Mouse (Mus musculus): Measurements from ENCODE around the gene Pde7b. TPM values are rescaled to one million over a fixed set of nuclear protein-coding genes. Genes with fewer than 3 reads are reported as not detected.
A peak's percentile ranks its signal among the peaks of the same experiment; 100 is the strongest.
"Not testable (repeated sequence)": the region's sequence is repeated elsewhere in the genome, so short reads cannot be mapped to it uniquely, and the experiment has no call there.

Gene Pde7b
- polyA plus RNA-seq, 1 experiment from 2014 or later, result 14.4 TPM

DNA sequence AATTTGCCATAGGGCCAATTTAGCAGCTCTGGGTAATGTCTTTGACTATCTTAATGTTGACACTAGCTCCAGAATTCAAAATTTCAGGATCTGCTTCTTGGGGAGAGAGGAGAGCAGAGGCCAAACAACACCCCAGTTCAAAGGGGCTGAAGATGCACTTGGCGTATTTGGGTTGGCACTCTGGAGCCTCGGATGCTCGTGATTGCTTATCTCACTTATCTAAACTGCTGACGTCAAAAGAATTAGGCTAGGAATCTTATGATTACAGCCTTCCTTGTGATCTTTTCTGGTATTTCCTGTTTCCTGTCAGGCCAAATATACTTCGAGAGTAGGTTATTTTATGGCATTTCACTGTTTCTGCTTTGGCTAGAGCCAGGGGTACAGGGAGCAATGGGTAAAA, 191.1 kb downstream of the Pde7b start:
- 25% methylated on average over 5 of the region's 5 CpGs for WGBS
- Histone ChIP-seq H3K27ac (no peak overlapping the region), H3K36me3 (no peaks in the 10 kb centered on the region), H3K4me2 (replicated peaks) (no peak overlapping the region), H3K4me1 (peaks cover 13% of the 10 kb centered on the region; the same call in 1 of the 2 replicates), H3K4me3 (no peak overlapping the region), H3K9me3 (no peaks in the 10 kb centered on the region), H3K27me3 (no peaks in the 10 kb centered on the region), H3K9ac (no peak overlapping the region)
- ATAC-seq (ENCODE audit: insufficient number of reproducible peaks, insufficient read depth, low FRiP score, low TSS enrichment), result no peak

DNA sequence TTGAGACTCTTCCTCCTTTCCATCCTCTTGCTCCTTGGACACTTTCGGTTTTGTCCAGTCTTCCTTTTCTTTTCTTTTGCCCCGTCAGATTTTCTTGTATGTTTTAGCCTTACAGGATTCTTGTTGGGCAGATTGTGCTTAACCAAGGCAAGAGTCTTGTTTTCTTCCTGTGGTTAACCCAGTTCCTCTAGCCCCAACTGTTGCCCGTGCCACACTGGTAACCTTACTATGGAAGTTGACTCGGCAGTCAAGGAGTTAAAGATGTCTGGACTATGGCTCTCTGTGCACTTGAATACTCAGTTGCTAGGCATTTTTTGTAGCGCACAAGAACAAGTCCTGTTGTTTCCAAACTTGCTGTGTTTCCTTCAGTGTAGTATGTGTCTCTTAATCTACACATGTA, 193.0 kb downstream of the Pde7b start:
- no peaks in the 10 kb centered on the region for H3K9me3 ChIP-seq
- no peaks in the 10 kb centered on the region for H3K27me3 ChIP-seq
- 86% methylated on average over 5 of the region's 5 CpGs for WGBS
- H3K9ac ChIP-seq, result no peak overlapping the region
- no peak overlapping the region for H3K27ac ChIP-seq
- no peak for ATAC-seq (ENCODE audit: insufficient number of reproducible peaks, insufficient read depth, low FRiP score, low TSS enrichment)
- no peak overlapping the region for H3K4me3 ChIP-seq
- H3K36me3 ChIP-seq, result no peaks in the 10 kb centered on the region
- no peak overlapping the region for H3K4me2 ChIP-seq (replicated peaks)
- H3K4me1 ChIP-seq, result peaks cover 20% of the 10 kb centered on the region; the same call in 1 of the 2 replicates

DNA sequence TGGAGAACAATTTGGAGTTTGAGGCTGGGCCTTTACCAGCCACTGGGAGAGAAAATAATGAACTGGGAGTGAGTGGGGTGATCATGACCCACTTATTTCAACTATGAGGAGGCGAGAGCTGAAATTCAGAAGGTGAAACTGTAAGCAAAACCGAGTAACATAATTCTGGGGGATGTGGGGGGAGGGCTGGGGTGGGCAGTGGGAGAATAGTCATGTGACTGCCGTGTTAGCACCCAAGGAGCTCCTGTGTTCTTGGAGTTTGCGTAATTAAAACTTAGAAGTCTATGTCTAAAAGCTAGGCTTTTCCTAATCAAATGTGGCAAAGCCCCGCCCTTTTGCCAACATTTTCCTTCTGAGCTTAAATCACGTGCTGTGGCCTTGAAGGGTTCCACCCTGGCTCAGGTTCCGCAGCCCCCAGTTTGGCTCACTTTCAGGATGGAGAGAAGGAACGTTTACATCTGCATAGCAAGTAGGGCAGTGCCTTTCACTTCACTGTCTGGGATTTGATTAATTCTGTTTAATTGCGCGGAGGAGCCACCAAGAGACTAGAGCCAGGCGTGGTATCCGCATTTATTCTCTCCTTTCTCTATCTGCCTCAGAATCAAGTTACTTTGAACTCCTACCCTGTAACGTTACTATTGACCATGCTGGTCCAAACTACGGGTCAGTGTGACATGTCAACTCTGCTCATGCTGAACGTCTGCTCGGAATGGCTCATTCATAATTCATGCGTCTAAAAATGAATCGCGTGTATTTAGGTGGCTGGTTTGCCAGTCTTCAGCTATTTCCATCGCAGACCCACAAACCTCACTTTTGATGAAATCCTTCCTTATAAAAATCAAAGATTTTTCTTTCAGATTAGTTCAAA, 196.1 kb downstream of the Pde7b start:
- WGBS, result 78% methylated on average over 20 of the region's 20 CpGs
- H3K4me1 ChIP-seq, result peaks cover 15% of the 10 kb centered on the region; the same call in 1 of the 2 replicates
- no peak overlapping the region for H3K27ac ChIP-seq
- no peak for ATAC-seq (ENCODE audit: insufficient number of reproducible peaks, insufficient read depth, low FRiP score, low TSS enrichment)
- no peaks in the 10 kb centered on the region for H3K27me3 ChIP-seq
- H3K9me3 ChIP-seq, result no peaks in the 10 kb centered on the region
- H3K9ac ChIP-seq, result no peak overlapping the region
- no peak overlapping the region for H3K4me2 ChIP-seq (replicated peaks)
- H3K4me3 ChIP-seq, result no peak overlapping the region
- no peaks in the 10 kb centered on the region for H3K36me3 ChIP-seq

DNA sequence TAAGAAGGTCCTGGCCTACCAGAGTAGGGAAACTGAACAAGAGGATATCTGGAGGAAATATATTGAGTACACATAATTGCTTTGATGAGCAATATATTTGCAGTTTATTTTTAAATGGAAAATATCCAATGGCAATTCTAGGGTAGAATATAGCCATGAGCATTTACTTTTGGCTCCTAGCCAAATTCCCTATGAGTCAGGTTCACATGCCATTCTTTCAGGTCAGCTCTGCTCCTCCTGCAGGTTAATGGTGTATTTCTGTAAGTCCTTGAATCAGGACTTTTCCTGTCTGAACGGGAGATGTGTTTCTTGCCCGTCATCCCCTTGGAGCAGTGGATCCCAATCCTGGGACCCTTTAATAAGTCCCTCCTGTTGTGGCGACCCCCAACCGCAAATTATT, 197.1 kb downstream of the Pde7b start:
- Histone ChIP-seq H3K4me3 (no peak overlapping the region), H3K27ac (no peak overlapping the region), H3K27me3 (no peaks in the 10 kb centered on the region), H3K36me3 (no peaks in the 10 kb centered on the region), H3K9me3 (no peaks in the 10 kb centered on the region), H3K4me1 (peaks cover 13% of the 10 kb centered on the region; the same call in 1 of the 2 replicates), H3K9ac (no peak overlapping the region), H3K4me2 (replicated peaks) (no peak overlapping the region)
- no peak for ATAC-seq (ENCODE audit: insufficient number of reproducible peaks, insufficient read depth, low FRiP score, low TSS enrichment)
- 77% methylated on average over 4 of the region's 4 CpGs for WGBS

DNA sequence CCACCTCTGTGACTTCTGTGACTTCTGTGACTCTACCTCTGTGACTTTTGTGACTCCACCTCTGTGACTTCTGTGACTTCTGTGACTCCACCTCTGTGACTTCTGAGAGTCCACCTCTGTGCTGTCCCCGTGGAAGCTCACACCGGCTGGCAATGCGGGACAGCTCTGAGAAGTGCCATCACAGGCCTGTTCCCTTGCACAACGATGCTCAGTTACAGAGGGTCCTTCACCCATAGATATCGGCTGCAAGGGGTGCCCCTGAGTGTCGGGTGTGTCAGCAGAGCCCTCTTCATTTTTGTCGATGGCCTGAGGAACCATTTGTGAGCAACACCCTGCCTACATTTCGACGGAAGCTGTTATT, 206.4 kb downstream of the Pde7b start:
- peaks cover 3% of the 10 kb centered on the region; the same call in 1 of the 2 replicates for H3K4me1 ChIP-seq
- no peak overlapping the region for H3K9ac ChIP-seq
- H3K27ac ChIP-seq, result no peak overlapping the region
- H3K36me3 ChIP-seq, result no peaks in the 10 kb centered on the region
- no peaks in the 10 kb centered on the region for H3K27me3 ChIP-seq
- no peak overlapping the region for H3K4me3 ChIP-seq
- ATAC-seq (ENCODE audit: insufficient number of reproducible peaks, insufficient read depth, low FRiP score, low TSS enrichment), result no peak
- no peak overlapping the region for H3K4me2 ChIP-seq (replicated peaks)
- no peaks in the 10 kb centered on the region for H3K9me3 ChIP-seq
- WGBS, result 82% methylated on average over 9 of the region's 9 CpGs

DNA sequence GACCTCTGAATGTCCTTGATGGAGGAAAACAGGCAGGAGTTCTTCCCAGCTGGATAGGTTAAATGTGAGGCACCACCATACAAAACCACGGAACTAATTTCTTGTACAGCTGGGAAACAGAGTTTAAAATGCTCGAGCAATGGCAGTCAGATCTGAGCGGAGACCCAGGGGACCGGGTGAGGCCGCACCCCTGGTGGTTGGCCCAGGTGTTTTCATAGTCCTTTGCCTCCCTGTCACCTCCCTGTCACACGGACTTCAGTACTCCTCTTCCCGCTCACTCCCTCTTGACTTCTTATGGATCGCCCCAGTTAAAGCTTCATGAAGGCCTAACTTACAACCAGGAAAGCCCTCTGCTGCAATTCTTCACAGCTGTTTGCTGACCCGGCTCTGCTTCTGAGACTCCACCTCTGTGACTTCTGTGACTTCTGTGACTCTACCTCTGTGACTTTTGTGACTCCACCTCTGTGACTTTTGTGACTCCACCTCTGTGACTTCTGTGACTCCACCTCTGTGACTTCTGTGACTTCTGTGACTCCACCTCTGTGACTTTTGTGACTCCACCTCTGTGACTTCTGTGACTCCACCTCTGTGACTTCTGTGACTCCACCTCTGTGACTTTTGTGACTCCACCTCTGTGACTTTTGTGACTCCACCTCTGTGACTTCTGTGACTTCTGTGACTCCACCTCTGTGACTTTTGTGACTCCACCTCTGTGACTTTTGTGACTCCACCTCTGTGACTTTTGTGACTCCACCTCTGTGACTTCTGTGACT, 206.9 kb downstream of the Pde7b start:
- not testable (repeated sequence) for H3K36me3 ChIP-seq; H3K4me3 ChIP-seq; H3K27me3 ChIP-seq; H3K27ac ChIP-seq; H3K9me3 ChIP-seq; H3K4me2 ChIP-seq (replicated peaks); H3K9ac ChIP-seq; H3K4me1 ChIP-seq; ATAC-seq (ENCODE audit: insufficient number of reproducible peaks, insufficient read depth, low FRiP score, low TSS enrichment)
- WGBS, result 68% methylated on average over 9 of the region's 9 CpGs

DNA sequence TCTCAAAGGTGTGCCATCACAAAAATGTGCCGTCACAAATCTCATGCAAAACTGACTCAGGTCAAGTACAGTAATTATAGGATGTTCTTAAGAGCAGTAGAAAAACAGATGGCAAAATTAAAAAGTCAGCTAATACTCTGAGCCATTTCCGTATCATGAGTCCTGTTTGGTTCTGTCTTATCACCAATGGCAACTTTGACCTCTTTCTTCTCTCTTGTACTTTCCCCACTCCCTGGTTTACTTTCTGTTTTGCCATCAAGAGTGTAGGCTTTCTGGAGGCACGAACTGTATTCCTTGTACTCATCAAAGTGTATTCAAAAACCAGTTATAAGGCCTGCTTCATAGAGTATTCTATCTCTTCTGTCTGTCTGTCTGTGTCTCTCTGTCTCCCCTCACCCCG, 211.0 kb downstream of the Pde7b start:
- ATAC-seq (ENCODE audit: insufficient number of reproducible peaks, insufficient read depth, low FRiP score, low TSS enrichment), result no peak
- WGBS, result 84% methylated on average over 4 of the region's 4 CpGs
- no peaks in the 10 kb centered on the region for H3K27me3 ChIP-seq

DNA sequence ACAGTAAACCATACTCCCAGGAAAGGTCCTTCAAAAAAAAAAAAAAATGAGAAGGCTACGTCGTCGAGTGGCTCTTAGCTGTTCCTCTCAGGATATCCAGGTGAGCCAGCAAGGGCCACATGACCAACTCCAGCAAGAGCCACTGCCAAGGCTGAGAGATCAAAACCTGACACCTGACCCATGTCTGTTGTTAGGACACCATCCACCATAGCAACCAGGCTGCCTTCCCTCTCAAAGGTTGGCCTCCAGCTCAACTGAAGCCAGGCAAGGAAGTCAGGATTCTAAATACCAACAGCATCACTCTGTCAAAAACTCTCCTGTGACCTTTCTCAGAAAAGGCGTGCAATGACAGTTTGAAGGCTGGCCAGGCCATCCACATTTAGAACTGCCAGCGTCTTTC, 211.4 kb downstream of the Pde7b start:
- Histone ChIP-seq H3K27ac (no peak overlapping the region), H3K4me1 (peaks cover under 1% of the 10 kb centered on the region), H3K9me3 (no peaks in the 10 kb centered on the region), H3K9ac (no peak overlapping the region), H3K4me2 (replicated peaks) (no peak overlapping the region), H3K4me3 (no peak overlapping the region), H3K27me3 (no peaks in the 10 kb centered on the region), H3K36me3 (no peaks in the 10 kb centered on the region)
- 87% methylated on average over 5 of the region's 5 CpGs for WGBS
- no peak for ATAC-seq (ENCODE audit: insufficient number of reproducible peaks, insufficient read depth, low FRiP score, low TSS enrichment)

More for the DNA sequence above, 211.0 kb downstream of the Pde7b start:
- H3K27ac ChIP-seq, result no peak overlapping the region
- no peaks in the 10 kb centered on the region for H3K9me3 ChIP-seq
- H3K36me3 ChIP-seq, result no peaks in the 10 kb centered on the region
- H3K9ac ChIP-seq, result no peak overlapping the region
- no peaks in the 10 kb centered on the region; the same call in 1 of the 2 replicates for H3K4me1 ChIP-seq
- no peak overlapping the region for H3K4me2 ChIP-seq (replicated peaks)
- H3K4me3 ChIP-seq, result no peak overlapping the region

DNA sequence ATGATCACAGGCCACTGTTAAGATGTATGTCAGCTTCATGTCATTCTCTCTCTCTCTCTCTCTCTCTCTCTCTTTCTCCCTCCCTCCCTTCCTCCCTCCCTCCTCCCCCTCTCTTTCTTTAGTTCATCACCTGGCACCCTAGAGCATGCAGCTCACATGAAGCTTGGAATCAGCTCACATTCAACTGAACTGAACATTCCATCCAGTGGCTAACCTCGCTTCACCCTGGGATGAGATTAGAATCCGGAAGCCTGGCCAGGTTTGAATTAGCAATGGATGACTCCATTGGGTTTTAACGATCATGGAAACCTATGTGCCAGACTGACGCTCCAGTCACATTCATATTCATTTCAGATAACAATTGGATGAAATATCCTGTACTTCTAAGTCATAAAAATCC, 215.1 kb downstream of the Pde7b start:
- H3K4me3 ChIP-seq, result no peak overlapping the region
- H3K27me3 ChIP-seq, result no peaks in the 10 kb centered on the region
- no peak overlapping the region for H3K27ac ChIP-seq
- WGBS, result 83% methylated on average over 4 of the region's 4 CpGs
- no peaks in the 10 kb centered on the region for H3K9me3 ChIP-seq
- H3K4me2 ChIP-seq (replicated peaks), result no peak overlapping the region
- no peaks in the 10 kb centered on the region for H3K36me3 ChIP-seq
- no peak for ATAC-seq (ENCODE audit: insufficient number of reproducible peaks, insufficient read depth, low FRiP score, low TSS enrichment)
- H3K4me1 ChIP-seq, result peaks cover 16% of the 10 kb centered on the region
- H3K9ac ChIP-seq, result no peak overlapping the region

DNA sequence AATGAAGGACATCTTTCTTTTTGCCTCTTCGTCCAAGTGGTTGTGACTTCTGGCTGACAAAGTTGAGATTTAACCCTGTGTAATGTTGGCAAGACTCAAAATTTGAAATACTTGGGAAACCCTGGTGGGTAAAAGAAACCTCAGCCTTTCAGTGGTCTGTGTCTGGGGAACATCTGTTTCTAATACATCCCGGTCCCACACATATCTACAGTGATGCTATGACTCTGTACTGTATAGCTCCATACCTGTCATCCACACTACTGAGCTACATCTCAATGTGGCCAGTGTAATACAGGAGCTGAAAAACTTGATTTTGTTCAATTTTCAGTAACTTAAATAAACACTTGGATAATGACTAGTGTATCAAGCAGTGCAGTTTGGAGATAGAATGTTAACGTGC, 216.4 kb downstream of the Pde7b start:
- Histone ChIP-seq H3K4me1 (peaks cover 16% of the 10 kb centered on the region), H3K27ac (peak overlapping the region; percentile 56), H3K9ac (no peak overlapping the region), H3K4me2 (replicated peaks) (no peak overlapping the region), H3K27me3 (no peaks in the 10 kb centered on the region), H3K4me3 (no peak overlapping the region), H3K9me3 (no peaks in the 10 kb centered on the region), H3K36me3 (no peaks in the 10 kb centered on the region)
- WGBS, result 38% methylated on average over 3 of the region's 3 CpGs
- ATAC-seq (ENCODE audit: insufficient number of reproducible peaks, insufficient read depth, low FRiP score, low TSS enrichment), result peak; percentile 75

DNA sequence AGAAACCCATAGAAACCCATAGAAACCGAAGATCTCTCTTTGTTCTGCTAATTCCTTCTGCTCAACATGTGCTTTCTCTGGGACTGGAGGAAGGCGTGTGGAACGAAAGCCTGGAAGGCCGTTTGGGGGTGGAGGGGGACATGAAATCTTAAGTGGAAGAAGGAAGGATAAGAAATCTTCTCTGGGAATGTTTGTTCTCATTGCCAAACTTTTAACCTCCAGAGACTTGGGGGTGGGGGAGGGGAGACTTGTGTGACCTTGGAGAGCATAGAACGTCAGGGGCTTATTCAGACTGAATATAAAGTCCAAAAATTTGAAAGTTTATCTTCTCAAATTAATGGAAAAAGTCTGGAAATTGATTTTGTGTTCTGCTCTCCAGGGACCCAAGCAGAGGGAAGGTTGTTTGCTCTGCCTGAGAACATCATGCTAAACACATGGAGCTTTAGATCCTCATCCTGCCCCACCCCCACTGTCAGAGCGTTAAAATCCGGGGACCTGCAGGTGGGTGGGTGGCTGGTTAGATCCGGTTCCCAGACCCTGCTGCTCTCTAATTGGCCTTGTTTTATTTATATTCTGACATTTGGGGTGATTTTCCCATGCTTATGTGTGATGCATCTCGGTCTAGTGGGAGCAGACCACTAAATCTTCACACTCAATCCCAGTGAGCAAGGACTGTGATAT, 217.0 kb downstream of the Pde7b start:
- Histone ChIP-seq H3K36me3 (no peaks in the 10 kb centered on the region), H3K9ac (no peak overlapping the region), H3K4me3 (no peak overlapping the region), H3K27ac (peak overlapping the region; percentile 56), H3K9me3 (no peaks in the 10 kb centered on the region), H3K4me2 (replicated peaks) (no peak overlapping the region), H3K27me3 (no peaks in the 10 kb centered on the region), H3K4me1 (peaks cover 16% of the 10 kb centered on the region)
- ATAC-seq (ENCODE audit: insufficient number of reproducible peaks, insufficient read depth, low FRiP score, low TSS enrichment), result no peak
- WGBS, result 51% methylated on average over 9 of the region's 9 CpGs
